Mouse (Mus musculus): ENCODE results near the gene Chek1. TPM values are rescaled to one million over a fixed set of nuclear protein-coding genes. Genes with fewer than 3 reads are reported as not detected.

Gene Chek1
- polyA plus RNA-seq, 1 experiment from 2014 or later = 30.1 TPM

DNA sequence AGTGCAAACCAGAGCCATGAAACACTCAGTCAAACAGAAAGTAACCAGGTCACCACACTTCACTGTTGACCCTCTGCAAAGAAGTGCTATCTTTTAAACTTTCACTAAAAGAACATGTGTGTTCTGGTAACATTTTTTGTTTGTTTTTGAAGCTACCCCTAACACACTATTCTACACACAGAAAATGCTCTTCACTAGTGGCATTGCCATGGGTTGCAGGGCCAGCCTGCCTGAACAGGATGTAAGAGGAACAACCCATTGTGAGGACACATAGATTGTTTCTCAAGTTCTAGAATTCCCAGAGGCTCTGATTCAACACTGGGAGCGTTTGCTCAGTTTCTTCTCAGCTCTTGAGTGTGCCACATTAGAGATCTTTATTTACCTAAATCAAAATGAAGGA is 33.9 kb downstream of the Chek1 start, which contains the start of gene Acrv1:
Gene Acrv1, plus strand, starts transcription at position 301 of the 400 bp plus-strand sequence.
- ATAC-seq = no peak
- Histone ChIP-seq H3K27ac (no peak within 1 kb of the TSS), H3K4me3 (replicated peaks) (no peak within 1 kb of the TSS), H3K4me1 (replicated peaks) (no peaks in the 10 kb centered on the region), H3K4me2 (replicated peaks) (no peak within 1 kb of the TSS), H3K9ac (no peak within 1 kb of the TSS), H3K9me3 (no peaks in the 10 kb centered on the region), H3K27me3 (replicated peaks) (no peaks in the 10 kb centered on the region), H3K36me3 (no peaks in the 10 kb centered on the region)
- WGBS = 53% methylated on average over 1 of the region's 1 CpGs

DNA sequence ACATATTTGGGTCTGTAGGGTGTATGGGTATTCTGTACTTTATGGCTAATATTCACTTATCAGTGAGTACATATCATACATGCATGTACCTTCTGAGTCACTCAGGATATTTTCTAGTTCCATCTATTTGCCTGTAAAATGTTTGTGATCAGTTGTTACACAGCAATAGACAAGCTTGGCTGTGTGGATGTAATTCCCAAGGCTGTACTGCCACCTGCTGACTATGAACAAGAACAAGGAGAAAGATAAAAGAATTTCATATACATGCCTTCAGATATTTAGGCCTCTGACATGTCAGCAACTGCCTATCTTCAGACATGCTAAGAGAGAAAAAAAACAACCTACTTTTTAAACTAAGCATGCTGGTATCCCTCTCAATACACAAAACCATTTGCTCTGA is 39.5 kb downstream of the Chek1 start:
- Histone ChIP-seq H3K4me1 (replicated peaks) (no peaks in the 10 kb centered on the region), H3K4me3 (replicated peaks) (no peak overlapping the region), H3K27ac (no peak overlapping the region), H3K27me3 (replicated peaks) (no peaks in the 10 kb centered on the region), H3K36me3 (no peaks in the 10 kb centered on the region), H3K9ac (no peak overlapping the region), H3K4me2 (replicated peaks) (no peak overlapping the region), H3K9me3 (no peaks in the 10 kb centered on the region)
- no peak for ATAC-seq

- H3K9me3 ChIP-seq = no peaks in the 10 kb centered on the region
- H3K36me3 ChIP-seq = no peaks in the 10 kb centered on the region
- no peak overlapping the region for H3K4me3 ChIP-seq (replicated peaks)
- no peak overlapping the region for H3K4me2 ChIP-seq (replicated peaks)
- H3K27me3 ChIP-seq (replicated peaks) = no peaks in the 10 kb centered on the region
- no peak overlapping the region for H3K27ac ChIP-seq
- no peak overlapping the region for H3K9ac ChIP-seq
- no peaks in the 10 kb centered on the region for H3K4me1 ChIP-seq (replicated peaks)
- ATAC-seq = no peak
- WGBS = 61% methylated on average over 2 of the region's 2 CpGs
These were observed 45.4 kb downstream of the Chek1 start for GRCm38 (mm10) chr9:36681424-36681823.

Other genes starting within 250 kb of the Chek1 start
- not detected in 2 replicates for gene Gm5615, start 185.1 kb downstream of the Chek1 start, polyA plus RNA-seq (2015; fragmentation: Nextera tagmentation; extraction: Ambion mirVana)
- gene Gm17689, start 144.4 kb downstream of the Chek1 start, polyA plus RNA-seq (2015; fragmentation: Nextera tagmentation; extraction: Ambion mirVana) = not detected in 2 replicates
- not detected in 2 replicates for gene A630095E13Rik, start 83.7 kb downstream of the Chek1 start, polyA plus RNA-seq (2015; fragmentation: Nextera tagmentation; extraction: Ambion mirVana)
- gene Acrv1, start 33.8 kb downstream of the Chek1 start, polyA plus RNA-seq (2015; fragmentation: Nextera tagmentation; extraction: Ambion mirVana) = not detected in 2 replicates
- gene Stt3a, start 40.6 kb upstream of the Chek1 start, polyA plus RNA-seq (2015; fragmentation: Nextera tagmentation; extraction: Ambion mirVana) = 313 and 370 TPM in 2 replicates
- gene Ei24, start 70.3 kb upstream of the Chek1 start, polyA plus RNA-seq (2015; fragmentation: Nextera tagmentation; extraction: Ambion mirVana) = 93.5 and 95.5 TPM in 2 replicates
- 16.5 and 16.9 TPM in 2 replicates for gene Fez1, start 94.8 kb upstream of the Chek1 start, polyA plus RNA-seq (2015; fragmentation: Nextera tagmentation; extraction: Ambion mirVana)

All from intestine, embryonic 15.5 days (tissue).